Mouse (Mus musculus) neural tube, embryonic 10.5 days (tissue): ENCODE results near the gene Olfr48.

Source experiments
- DNase-seq: peaks from one replicate; pipeline ENCODE4 v3.0.0-alpha.2; 2017; ENCODE audit warnings: low spot score; ENCODE audit errors: extremely low spot score

Olfr48 gene

GRCm38 (mm10) chr2:89848105-89848504, at the start of gene Olfr48:
TSS of gene Olfr48 (minus strand) at chr2:89848205.
- DNase-seq, result no peak

GRCm38 (mm10) chr2:89878137-89878536, 30.1 kb upstream of the Olfr48 start, which contains the start of gene Olfr1257:
TSS of gene Olfr1257 (plus strand) at chr2:89878437.
- DNase-seq, result no peak

GRCm38 (mm10) chr2:89849230-89849629, 1.2 kb upstream of the Olfr48 start:
- DNase-seq, result no peak

GRCm38 (mm10) chr2:89841455-89841854, 6.5 kb downstream of the Olfr48 start, which contains the start of gene Olfr1256:
TSS of gene Olfr1256 (minus strand) at chr2:89841555.
- no peak for DNase-seq

GRCm38 (mm10) chr2:89820216-89820615, 27.8 kb downstream of the Olfr48 start:
- no peak for DNase-seq

- no peak for DNase-seq
These were observed 36.3 kb downstream of the Olfr48 start, which contains the start of gene Olfr1255 for GRCm38 (mm10) chr2:89811751-89812150. TSS of gene Olfr1255 (plus strand) at chr2:89812051.

- no peak for DNase-seq
These were observed 37.3 kb downstream of the Olfr48 start for GRCm38 (mm10) chr2:89810751-89811150.

- no peak for DNase-seq
These were observed 48.4 kb downstream of the Olfr48 start for GRCm38 (mm10) chr2:89799583-89799982.

GRCm38 (mm10) chr2:89793519-89793918, 54.5 kb downstream of the Olfr48 start, which contains the start of gene Olfr1254:
TSS of gene Olfr1254 (minus strand) at chr2:89793619.
- no peak for DNase-seq
